Mouse (Mus musculus) bone marrow, adult 2 months (tissue): ENCODE data around the gene Pdgfra. TPM values are rescaled to one million over a fixed set of nuclear protein-coding genes. Genes with fewer than 3 reads are reported as not detected.

Source experiments
- H3K27ac ChIP-seq: fragments of 200-500 bp; 2 replicates; pipeline ENCODE4 v1.5.1; 2012; ENCODE audit warnings: low read depth, mild to moderate bottlenecking, control low read depth, inconsistent platforms, low read length; ENCODE audit not compliant: control insufficient read depth, poor library complexity, insufficient read depth
- H3K4me1 ChIP-seq: fragments of 200-500 bp; 2 replicates; pipeline ENCODE4 v1.6.1; 2011; ENCODE audit warnings: low read length; ENCODE audit not compliant: control insufficient read depth, insufficient read depth
- H3K4me3 ChIP-seq: fragments of 200-500 bp; replicated peaks from 2 replicates; pipeline ENCODE3; 2011; ENCODE audit warnings: mild to moderate bottlenecking, low read depth, low read length, control low read depth; ENCODE audit not compliant: control insufficient read depth
- CTCF ChIP-seq: fragments of 200-500 bp; IDR thresholded peaks from 2 replicates; pipeline ENCODE4 v1.5.1; 2011; ENCODE audit warnings: low read length, control low read depth; ENCODE audit not compliant: control insufficient read depth, insufficient read depth
- POLR2A ChIP-seq: fragments of 200-500 bp; IDR thresholded peaks from 2 replicates; pipeline ENCODE4 v1.6.1; 2011; ENCODE audit warnings: low read depth, mild to moderate bottlenecking, control low read depth, low read length, borderline replicate concordance; ENCODE audit not compliant: control insufficient read depth
- WGBS: fragments of 180-500 bp; shearing (Covaris S2); methylation state at CpG from one replicate; pipeline ENCODE4 v1.1.7; 2018; 5-methylcytosine and 5-hydroxymethylcytosine counted together
- polyA plus RNA-seq: library from polyadenylated mRNA; stranded (reverse); fragments of >200 nt; gene quantifications from 2 replicates; pipeline ENCODE4 v1.2.4, GENCODE M21; 2011; ENCODE audit warnings: low replicate concordance; ENCODE audit not compliant: missing spikeins, insufficient read depth, insufficient read length

Pdgfra gene
- polyA plus RNA-seq, 1 experiment = 4.1 TPM

- Histone ChIP-seq H3K4me3 (no peak overlapping the region), H3K27ac (no peak overlapping the region), H3K4me1 (no peaks in the 10 kb centered on the region)
- WGBS = 34% methylated on average over 1 of the region's 1 CpGs
- TF ChIP-seq POLR2A = no peak
- no peak for TF ChIP-seq CTCF
These were observed 5.6 kb upstream of the Pdgfra start for GRCm38 (mm10) chr5:75146469-75146868.

- Histone ChIP-seq H3K4me3 (no peak overlapping the region), H3K4me1 (no peaks in the 10 kb centered on the region), H3K27ac (no peak overlapping the region)
- WGBS = 10% methylated on average over 30 of the region's 30 CpGs
- TF ChIP-seq POLR2A (no peak), CTCF (no peak)
These were observed 3.6 kb upstream of the Pdgfra start for GRCm38 (mm10) chr5:75148343-75149127.

GRCm38 (mm10) chr5:75149380-75149779 lies 2.7 kb upstream of the Pdgfra start:
- 9% methylated on average over 10 of the region's 10 CpGs for WGBS
- Histone ChIP-seq H3K4me1 (no peaks in the 10 kb centered on the region; the same call in 1 of the 2 replicates), H3K27ac (no peak overlapping the region), H3K4me3 (no peak overlapping the region)
- no peak for TF ChIP-seq POLR2A

- TF ChIP-seq POLR2A (no peak), CTCF (no peak)
- H3K4me1 ChIP-seq = no peaks in the 10 kb centered on the region; the same call in 1 of the 2 replicates
These were observed 2.2 kb upstream of the Pdgfra start for GRCm38 (mm10) chr5:75149880-75150279.

GRCm38 (mm10) chr5:75150341-75150981 lies 1.6 kb upstream of the Pdgfra start:
- WGBS = 3% methylated on average over 23 of the region's 23 CpGs
- TF ChIP-seq POLR2A (no peak), CTCF (no peak)
- no peaks in the 10 kb centered on the region; the same call in 1 of the 2 replicates for H3K4me1 ChIP-seq
- H3K27ac ChIP-seq = no peak overlapping the region
- H3K4me3 ChIP-seq = no peak overlapping the region

More at GRCm38 (mm10) chr5:75149880-75150279, 2.2 kb upstream of the Pdgfra start:
- Histone ChIP-seq H3K27ac (no peak overlapping the region), H3K4me3 (no peak overlapping the region)
- 2% methylated on average over 11 of the region's 11 CpGs for WGBS

GRCm38 (mm10) chr5:75151146-75151900 lies 769 bp upstream of the Pdgfra start:
- 4% methylated on average over 35 of the region's 35 CpGs for WGBS
- Histone ChIP-seq H3K4me3 (no peak overlapping the region), H3K4me1 (no peaks in the 10 kb centered on the region; the same call in 1 of the 2 replicates), H3K27ac (no peak overlapping the region)
- TF ChIP-seq CTCF = peak; percentile 14; the same call in 1 of the 2 replicates
- no peak for TF ChIP-seq POLR2A

GRCm38 (mm10) chr5:75152791-75153625 lies 916 bp downstream of the Pdgfra start:
- H3K4me1 ChIP-seq = no peaks in the 10 kb centered on the region; the same call in 1 of the 2 replicates
- no peak overlapping the region for H3K4me3 ChIP-seq
- peak overlapping the region; percentile 15; the same call in 1 of the 2 replicates for H3K27ac ChIP-seq
- WGBS = 3% methylated on average over 72 of the region's 72 CpGs
- TF ChIP-seq POLR2A (no peak), CTCF (no peak)

GRCm38 (mm10) chr5:75153626-75153960 lies 1.5 kb downstream of the Pdgfra start:
- H3K4me1 ChIP-seq = no peaks in the 10 kb centered on the region; the same call in 1 of the 2 replicates
- H3K27ac ChIP-seq = peak overlapping the region; percentile 15; the same call in 1 of the 2 replicates
- 7% methylated on average over 13 of the region's 13 CpGs for WGBS
- TF ChIP-seq POLR2A = no peak
- no peak for TF ChIP-seq CTCF
- H3K4me3 ChIP-seq = no peak overlapping the region
